Mouse (Mus musculus) midbrain, embryonic 13.5 days (tissue): ENCODE data around the gene Lamc1. TPM values are rescaled to one million over a fixed set of nuclear protein-coding genes. Genes with fewer than 3 reads are reported as not detected.
A peak's percentile ranks its signal among the peaks of the same experiment; 100 is the strongest.

Source experiments
- ATAC-seq: fragments of 200-750 bp; cut with Nextera tagmentation; 2 replicates; pipeline ENCODE4 v1.8.0; 2017; ENCODE audit warnings: mild to moderate bottlenecking, moderate TSS enrichment, moderate library complexity
- H3K27ac ChIP-seq: fragments of 300-500 bp; sonication (generic); 2 replicates; pipeline ENCODE4 v1.5.1; 2015; ENCODE audit warnings: inconsistent platforms, mild to moderate bottlenecking, moderate library complexity
- H3K27me3 ChIP-seq: fragments of 300-500 bp; sonication (generic); 2 replicates; pipeline ENCODE4 v1.6.1; 2015; ENCODE audit warnings: mild to moderate bottlenecking, inconsistent platforms
- H3K36me3 ChIP-seq: fragments of 300-500 bp; sonication (generic); 2 replicates; pipeline ENCODE4 v1.6.1; 2015; ENCODE audit warnings: mild to moderate bottlenecking, inconsistent platforms
- H3K4me1 ChIP-seq: fragments of 300-500 bp; sonication (generic); replicated peaks from 2 replicates; pipeline ENCODE4 v1.6.1; 2015; ENCODE audit warnings: inconsistent platforms
- H3K4me2 ChIP-seq: fragments of 300-500 bp; sonication (generic); replicated peaks from 2 replicates; pipeline ENCODE4 v1.6.1; 2015; ENCODE audit warnings: moderate library complexity, mild to moderate bottlenecking, inconsistent platforms
- H3K4me3 ChIP-seq: fragments of 300-500 bp; sonication (generic); replicated peaks from 2 replicates; pipeline ENCODE4 v1.5.1; 2015; ENCODE audit warnings: mild to moderate bottlenecking, inconsistent platforms
- H3K9ac ChIP-seq: fragments of 300-500 bp; sonication (generic); replicated peaks from 2 replicates; pipeline ENCODE4 v1.6.1; 2015; ENCODE audit warnings: mild to moderate bottlenecking, inconsistent platforms
- H3K9me3 ChIP-seq: fragments of 300-500 bp; sonication (generic); 2 replicates; pipeline ENCODE4 v1.6.1; 2016; ENCODE audit warnings: mild to moderate bottlenecking, inconsistent platforms
- WGBS: fragments of 180-500 bp; shearing (Covaris S2); methylation state at CpG from one replicate; pipeline ENCODE4 v1.1.7; 2015; 5-methylcytosine and 5-hydroxymethylcytosine counted together
- polyA plus RNA-seq: library from polyadenylated mRNA; unstranded; fragments of >200 nt; fragmentation: Nextera tagmentation; extraction: Ambion mirVana; gene quantifications from 2 replicates; pipeline ENCODE4 v1.2.1, GENCODE M21; 2015

The Lamc1 gene
- polyA plus RNA-seq, 1 experiment from 2014 or later: 14.9 TPM

DNA sequence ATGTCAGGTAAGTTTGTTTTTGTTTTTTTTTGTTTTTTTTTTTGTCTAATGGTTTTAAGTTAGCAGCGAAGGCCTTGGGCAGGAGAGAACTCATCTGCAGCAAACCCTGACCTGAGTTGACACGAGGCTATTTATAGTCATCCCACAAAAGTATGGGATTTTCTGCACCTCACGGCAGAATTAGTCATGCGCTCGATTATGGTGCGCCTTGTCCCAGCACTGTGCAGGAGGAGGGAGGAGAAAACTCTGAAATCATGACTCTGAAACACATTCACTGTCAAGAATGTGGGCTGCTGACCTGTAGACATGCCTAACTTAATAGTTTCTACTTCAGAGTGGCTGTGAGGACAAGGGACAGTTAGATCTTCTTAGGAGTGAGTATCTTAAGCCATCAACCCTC, 40.4 kb downstream of the Lamc1 start:
- Histone ChIP-seq H3K4me3 (no peak overlapping the region), H3K9ac (no peak overlapping the region), H3K9me3 (no peaks in the 10 kb centered on the region), H3K27me3 (no peaks in the 10 kb centered on the region), H3K27ac (no peak overlapping the region), H3K4me1 (peaks cover 18% of the 10 kb centered on the region), H3K4me2 (no peak overlapping the region), H3K36me3 (no peaks in the 10 kb centered on the region)
- 66% methylated on average over 6 of the region's 6 CpGs for WGBS
- ATAC-seq: no peak

DNA sequence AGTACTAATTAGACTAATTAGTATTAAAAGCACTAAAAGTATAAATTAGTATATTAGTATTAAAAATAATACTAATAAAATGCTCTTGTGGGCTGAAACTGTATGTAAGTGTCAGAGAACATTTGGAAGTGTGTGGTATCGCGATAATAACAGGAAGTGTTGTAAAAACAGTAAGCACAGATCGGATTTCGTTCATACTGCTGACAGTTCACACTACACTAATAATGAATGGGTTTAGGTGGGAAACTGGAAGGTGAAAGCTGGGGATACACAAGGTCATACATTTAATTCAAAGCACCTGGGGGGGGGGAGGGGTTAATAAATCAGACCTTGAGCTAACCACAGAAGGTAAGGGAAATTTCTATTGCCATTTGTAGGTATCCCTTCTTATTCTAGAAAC, 41.2 kb downstream of the Lamc1 start:
- Histone ChIP-seq H3K4me3 (no peak overlapping the region), H3K27me3 (no peaks in the 10 kb centered on the region), H3K9ac (no peak overlapping the region), H3K9me3 (no peaks in the 10 kb centered on the region), H3K4me2 (no peak overlapping the region), H3K4me1 (peaks cover 18% of the 10 kb centered on the region), H3K27ac (no peak overlapping the region), H3K36me3 (no peaks in the 10 kb centered on the region)
- 91% methylated on average over 4 of the region's 4 CpGs for WGBS
- ATAC-seq: no peak

DNA sequence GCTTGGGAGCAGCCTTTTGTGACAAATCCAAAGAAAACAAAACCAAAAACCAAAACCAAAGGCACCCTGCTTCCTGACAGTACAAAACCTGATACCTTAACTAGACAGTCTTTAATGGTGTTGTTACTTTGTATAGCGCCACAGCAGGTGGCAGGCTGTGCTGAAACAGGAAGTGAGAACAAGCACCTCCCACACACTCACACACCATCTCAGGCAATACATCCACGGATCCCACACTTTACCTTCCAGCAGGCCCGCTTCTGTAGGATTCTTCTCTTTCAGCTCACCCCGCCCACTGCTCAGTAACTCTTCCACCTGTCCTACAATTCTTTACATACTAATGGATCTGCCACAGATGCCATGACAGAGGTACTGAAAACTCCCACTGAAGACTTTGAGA, 44.6 kb downstream of the Lamc1 start:
- ATAC-seq: no peak
- H3K4me1 ChIP-seq: peaks cover 14% of the 10 kb centered on the region
- H3K9me3 ChIP-seq: no peaks in the 10 kb centered on the region
- H3K9ac ChIP-seq: no peak overlapping the region
- no peak overlapping the region for H3K4me2 ChIP-seq
- H3K4me3 ChIP-seq: no peak overlapping the region
- 86% methylated on average over 4 of the region's 4 CpGs for WGBS
- no peaks in the 10 kb centered on the region for H3K27me3 ChIP-seq
- no peaks in the 10 kb centered on the region for H3K36me3 ChIP-seq
- H3K27ac ChIP-seq: no peak overlapping the region

DNA sequence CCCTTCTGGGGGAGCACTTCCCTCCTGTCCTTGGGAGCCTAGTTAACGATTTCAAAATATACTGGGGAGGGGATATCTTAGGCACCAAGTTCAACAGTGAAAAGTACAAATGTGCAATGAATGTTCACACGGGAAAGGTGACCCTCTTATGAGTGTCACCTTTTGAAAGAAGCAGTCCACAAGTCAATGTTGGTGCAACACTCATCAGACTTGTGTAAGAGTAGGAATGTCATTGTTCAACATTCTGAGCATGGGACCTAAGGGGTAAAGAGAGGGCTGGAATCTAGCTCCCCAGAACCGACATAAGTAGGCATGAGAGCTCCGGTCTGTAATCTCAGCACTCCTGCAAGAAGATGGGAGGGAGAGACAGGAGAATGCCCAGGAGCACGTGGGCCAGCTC, 45.1 kb downstream of the Lamc1 start:
- no peak for ATAC-seq
- H3K4me3 ChIP-seq: no peak overlapping the region
- H3K9ac ChIP-seq: no peak overlapping the region
- 90% methylated on average over 5 of the region's 5 CpGs for WGBS
- H3K27me3 ChIP-seq: no peaks in the 10 kb centered on the region
- H3K9me3 ChIP-seq: no peaks in the 10 kb centered on the region
- H3K4me1 ChIP-seq: peaks cover 8% of the 10 kb centered on the region
- no peak overlapping the region for H3K4me2 ChIP-seq
- H3K27ac ChIP-seq: no peak overlapping the region
- H3K36me3 ChIP-seq: no peaks in the 10 kb centered on the region

DNA sequence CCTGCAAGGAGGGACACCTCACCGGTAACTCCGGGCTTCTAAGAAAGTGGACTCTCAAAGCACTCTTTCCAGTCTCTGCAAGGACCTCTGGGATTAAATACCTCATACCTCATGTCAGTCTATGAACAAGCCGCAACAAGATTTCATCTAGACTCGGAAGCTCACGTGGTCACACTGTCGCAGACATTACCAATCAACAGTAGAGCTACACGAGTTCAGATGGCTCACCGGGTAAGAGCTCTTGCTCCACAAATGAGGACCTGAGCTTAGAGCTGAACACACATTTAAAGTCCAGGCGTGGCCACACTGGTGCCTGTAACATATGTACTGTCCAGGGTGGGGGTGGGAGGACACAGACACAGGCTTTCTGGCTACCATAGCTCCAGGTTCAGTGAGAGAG, 46.4 kb downstream of the Lamc1 start:
- H3K27ac ChIP-seq: no peak overlapping the region
- no peaks in the 10 kb centered on the region for H3K36me3 ChIP-seq
- ATAC-seq: no peak
- peaks cover 12% of the 10 kb centered on the region; the same call in 1 of the 2 replicates for H3K4me1 ChIP-seq
- H3K4me3 ChIP-seq: no peak overlapping the region
- H3K9me3 ChIP-seq: no peaks in the 10 kb centered on the region
- H3K9ac ChIP-seq: no peak overlapping the region
- whole genome bisulfite sequencing: 94% methylated on average over 9 of the region's 9 CpGs
- no peak overlapping the region for H3K4me2 ChIP-seq
- H3K27me3 ChIP-seq: no peaks in the 10 kb centered on the region

DNA sequence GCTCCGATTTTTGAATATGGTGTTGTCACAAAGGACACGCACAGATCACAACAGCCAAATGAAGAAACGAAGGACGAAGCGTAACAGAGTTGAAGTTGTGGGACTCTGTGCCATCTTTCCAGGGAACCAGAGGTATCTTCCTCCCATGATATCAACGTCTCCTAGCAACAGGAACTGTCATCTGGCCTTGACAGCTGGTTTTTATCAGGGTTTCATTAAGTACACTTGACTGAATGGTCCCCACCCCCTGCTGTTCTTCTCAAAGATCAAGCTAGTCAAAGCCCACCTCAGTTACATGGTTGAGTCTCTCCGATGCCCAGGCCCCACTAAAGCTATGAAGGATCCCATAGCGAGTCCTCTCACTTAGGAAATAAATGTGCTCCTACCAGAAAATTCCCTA, 47.4 kb downstream of the Lamc1 start:
- Histone ChIP-seq H3K36me3 (no peaks in the 10 kb centered on the region), H3K27ac (no peak overlapping the region), H3K9me3 (no peaks in the 10 kb centered on the region), H3K9ac (no peak overlapping the region), H3K4me2 (no peak overlapping the region), H3K4me3 (no peak overlapping the region), H3K27me3 (no peaks in the 10 kb centered on the region), H3K4me1 (peaks cover 12% of the 10 kb centered on the region; the same call in 1 of the 2 replicates)
- WGBS: 84% methylated on average over 8 of the region's 8 CpGs
- no peak for ATAC-seq

DNA sequence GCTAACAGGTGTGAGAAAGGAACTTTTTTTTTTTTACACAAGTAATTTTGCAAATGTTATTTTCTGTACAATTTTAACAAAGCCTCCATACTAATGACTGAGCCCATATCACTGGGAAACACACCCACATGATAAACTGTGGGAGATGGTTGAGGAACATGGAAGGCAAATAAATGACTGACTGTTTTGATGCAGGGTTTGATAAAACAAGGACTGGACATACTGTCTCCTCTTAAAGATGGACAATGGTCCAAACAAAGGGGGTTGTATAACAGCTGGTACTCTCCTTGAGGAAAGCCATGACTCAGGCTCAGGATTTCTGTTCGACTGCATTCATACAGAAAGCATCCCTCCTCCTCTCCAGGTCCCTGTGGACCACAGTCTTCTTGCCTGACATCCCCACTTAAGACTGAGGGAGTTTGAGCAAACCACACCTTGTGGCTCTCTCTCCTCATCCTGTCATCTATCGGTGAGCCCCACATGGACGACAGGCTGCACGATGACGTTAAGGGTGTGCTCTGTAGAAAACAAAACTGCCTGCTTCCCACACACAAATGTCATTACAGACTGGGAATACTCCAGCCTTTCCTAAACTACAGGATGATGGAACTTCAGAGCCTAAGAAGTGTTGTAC, 50.1 kb downstream of the Lamc1 start:
- WGBS: 85% methylated on average over 5 of the region's 5 CpGs
- no peak for ATAC-seq
- H3K9ac ChIP-seq: no peak overlapping the region
- H3K4me2 ChIP-seq: no peak overlapping the region
- H3K27me3 ChIP-seq: no peaks in the 10 kb centered on the region
- H3K4me3 ChIP-seq: no peak overlapping the region
- no peak overlapping the region for H3K27ac ChIP-seq
- peaks cover 18% of the 10 kb centered on the region for H3K4me1 ChIP-seq
- no peaks in the 10 kb centered on the region for H3K9me3 ChIP-seq
- H3K36me3 ChIP-seq: no peaks in the 10 kb centered on the region

DNA sequence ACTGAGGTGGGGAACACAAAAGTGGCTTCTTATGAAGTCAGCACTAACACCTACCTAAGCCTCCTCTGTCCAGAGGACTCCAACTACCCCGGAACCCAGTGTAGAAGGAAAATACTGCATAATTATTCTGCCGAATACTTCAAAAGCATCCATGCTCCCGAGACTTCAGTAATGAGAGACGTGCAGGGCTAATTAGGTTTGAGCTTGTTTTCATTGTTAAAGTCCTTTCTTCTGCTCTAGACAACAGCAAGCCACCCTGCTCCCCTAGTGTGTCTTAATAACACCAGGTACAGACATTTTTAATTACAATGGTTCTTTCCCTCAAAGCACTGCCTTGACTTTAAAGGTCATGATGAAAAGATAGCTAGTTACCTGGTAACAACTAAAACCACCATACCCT, 51.1 kb downstream of the Lamc1 start:
- Histone ChIP-seq H3K4me1 (peaks cover 18% of the 10 kb centered on the region), H3K4me3 (no peak overlapping the region), H3K9me3 (no peaks in the 10 kb centered on the region), H3K4me2 (no peak overlapping the region), H3K9ac (no peak overlapping the region), H3K27ac (no peak overlapping the region), H3K27me3 (no peaks in the 10 kb centered on the region), H3K36me3 (no peaks in the 10 kb centered on the region)
- WGBS: 26% methylated on average over 4 of the region's 4 CpGs
- ATAC-seq: no peak

DNA sequence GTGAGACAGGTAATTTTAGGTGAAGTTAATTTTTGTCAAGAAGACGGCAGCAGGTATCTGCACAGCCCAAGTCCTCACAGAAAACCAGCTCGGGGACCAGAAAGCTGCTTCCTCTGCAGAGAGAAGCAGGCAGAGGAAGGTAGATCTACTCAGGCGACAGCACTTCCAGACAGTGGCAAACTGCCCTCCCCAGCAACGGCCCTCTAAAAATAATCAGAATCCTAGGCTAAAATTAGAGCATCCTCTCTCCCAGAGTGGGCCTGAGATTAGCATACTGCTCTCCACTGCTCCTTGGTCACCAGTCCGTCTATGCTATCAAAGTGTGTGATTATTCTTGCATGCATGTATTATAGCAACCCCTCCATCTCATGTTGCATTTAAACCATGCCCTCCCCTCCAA, 52.2 kb downstream of the Lamc1 start:
- H3K36me3 ChIP-seq: no peaks in the 10 kb centered on the region
- H3K27ac ChIP-seq: no peak overlapping the region
- H3K4me2 ChIP-seq: no peak overlapping the region
- H3K4me3 ChIP-seq: no peak overlapping the region
- H3K27me3 ChIP-seq: no peaks in the 10 kb centered on the region
- H3K4me1 ChIP-seq: peaks cover 20% of the 10 kb centered on the region
- no peak overlapping the region for H3K9ac ChIP-seq
- H3K9me3 ChIP-seq: no peaks in the 10 kb centered on the region
- no peak for ATAC-seq
- WGBS: 58% methylated on average over 5 of the region's 5 CpGs

DNA sequence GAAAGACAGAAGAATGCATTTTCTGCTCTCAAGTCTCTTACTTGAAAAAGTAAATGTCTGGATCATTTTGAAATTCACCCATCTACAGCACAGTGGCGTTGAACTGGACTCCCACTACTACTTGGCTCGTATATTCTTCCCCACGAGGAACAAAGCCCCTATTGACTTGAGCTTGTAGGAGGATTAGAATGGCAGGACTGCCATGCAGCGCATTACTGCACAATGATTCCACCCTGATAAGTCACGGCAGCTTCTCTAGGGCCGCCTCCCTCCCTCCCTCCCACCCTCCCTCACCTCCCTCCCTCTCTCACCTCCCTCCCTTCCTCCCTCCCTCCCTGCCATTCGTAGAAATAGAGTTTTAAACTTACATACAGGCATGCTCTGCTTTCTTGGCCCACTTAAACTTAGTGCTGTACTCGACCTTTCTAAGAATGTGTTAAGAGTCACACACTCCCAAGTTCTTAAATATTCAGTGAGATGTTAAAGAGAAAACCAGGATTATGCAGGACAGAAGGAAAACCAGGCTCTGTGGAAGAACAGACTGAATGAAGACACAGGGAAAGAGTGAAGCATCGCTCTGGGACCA, 54.5 kb downstream of the Lamc1 start:
- no peaks in the 10 kb centered on the region for H3K9me3 ChIP-seq
- no peak overlapping the region for H3K9ac ChIP-seq
- ATAC-seq: peak; percentile 80
- no peaks in the 10 kb centered on the region for H3K36me3 ChIP-seq
- H3K27ac ChIP-seq: no peak overlapping the region
- 17% methylated on average over 9 of the region's 9 CpGs for WGBS
- H3K27me3 ChIP-seq: no peaks in the 10 kb centered on the region
- H3K4me1 ChIP-seq: peaks cover 34% of the 10 kb centered on the region
- no peak overlapping the region for H3K4me2 ChIP-seq
- H3K4me3 ChIP-seq: no peak overlapping the region

DNA sequence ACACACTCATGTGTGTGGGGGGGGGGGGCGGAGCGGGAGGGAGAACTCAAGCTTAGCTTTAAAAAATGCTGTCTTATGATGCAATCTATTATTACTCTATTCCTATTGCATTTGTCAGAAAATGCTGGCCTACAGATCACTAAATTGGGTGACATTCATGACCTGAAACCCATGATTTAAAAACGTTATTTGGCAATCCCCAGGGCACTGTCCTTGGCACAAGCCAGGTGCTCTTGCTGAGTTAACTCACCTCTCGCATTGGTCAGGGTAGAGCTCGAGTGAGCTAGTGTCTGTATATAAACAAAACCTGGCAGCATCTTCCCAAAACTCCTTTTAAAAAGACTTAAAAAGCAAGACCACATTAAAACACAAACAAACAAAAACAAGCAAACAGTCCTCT, 57.1 kb downstream of the Lamc1 start:
- Histone ChIP-seq H3K9ac (no peak overlapping the region), H3K9me3 (no peaks in the 10 kb centered on the region), H3K36me3 (no peaks in the 10 kb centered on the region), H3K27me3 (no peaks in the 10 kb centered on the region), H3K4me2 (no peak overlapping the region), H3K4me1 (peaks cover 26% of the 10 kb centered on the region), H3K4me3 (no peak overlapping the region), H3K27ac (no peak overlapping the region)
- 86% methylated on average over 5 of the region's 5 CpGs for WGBS
- no peak for ATAC-seq

DNA sequence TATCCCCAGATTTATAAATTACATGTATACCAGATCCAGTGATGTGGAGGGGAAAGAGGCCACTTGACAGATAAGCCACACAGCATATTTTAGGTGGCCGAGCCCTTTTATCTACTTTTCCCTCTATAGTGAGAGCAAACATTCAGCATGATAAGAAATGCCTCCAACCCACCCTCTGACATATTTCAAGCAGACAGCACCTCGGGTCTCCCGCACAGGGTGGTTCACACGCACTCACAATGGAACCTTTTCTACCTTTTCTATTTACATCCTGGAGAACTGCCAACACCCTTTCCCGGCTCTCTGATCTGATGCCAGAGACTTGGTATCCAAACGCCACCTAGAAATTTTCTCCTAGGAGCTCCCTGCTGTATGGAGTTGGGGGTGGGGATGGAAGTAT, 58.0 kb downstream of the Lamc1 start:
- Histone ChIP-seq H3K36me3 (no peaks in the 10 kb centered on the region), H3K4me2 (no peak overlapping the region), H3K9ac (no peak overlapping the region), H3K27me3 (no peaks in the 10 kb centered on the region), H3K27ac (no peak overlapping the region), H3K9me3 (no peaks in the 10 kb centered on the region), H3K4me3 (no peak overlapping the region), H3K4me1 (peaks cover 26% of the 10 kb centered on the region)
- 63% methylated on average over 6 of the region's 6 CpGs for WGBS
- ATAC-seq: no peak

DNA sequence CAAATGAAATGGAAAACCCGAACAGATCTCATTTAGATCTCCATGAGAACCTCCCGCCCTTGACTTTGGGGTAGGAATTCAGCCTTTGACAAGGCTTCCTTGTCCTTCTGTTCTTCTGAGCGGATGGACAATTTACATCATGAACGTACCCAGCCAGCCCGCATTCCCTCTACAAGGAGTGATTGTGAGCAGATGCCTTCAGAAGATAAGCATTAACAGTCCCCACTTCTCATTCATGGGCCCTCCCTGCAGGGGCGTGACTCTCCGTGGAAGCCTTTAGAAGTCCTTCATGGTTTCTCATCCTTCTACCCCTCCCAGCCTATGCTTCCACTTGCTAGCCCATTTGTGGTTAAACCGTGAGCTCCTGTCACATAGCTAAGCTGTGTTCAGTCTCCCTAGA, 58.9 kb downstream of the Lamc1 start:
- no peak for ATAC-seq
- Histone ChIP-seq H3K9ac (no peak overlapping the region), H3K9me3 (no peaks in the 10 kb centered on the region), H3K27ac (no peak overlapping the region), H3K4me2 (no peak overlapping the region), H3K27me3 (no peaks in the 10 kb centered on the region), H3K4me1 (peaks cover 26% of the 10 kb centered on the region), H3K36me3 (no peaks in the 10 kb centered on the region), H3K4me3 (no peak overlapping the region)
- WGBS: 66% methylated on average over 8 of the region's 8 CpGs
